Mouse (Mus musculus): ENCODE data around the gene Tada2a.

Tada2a gene

DNA sequence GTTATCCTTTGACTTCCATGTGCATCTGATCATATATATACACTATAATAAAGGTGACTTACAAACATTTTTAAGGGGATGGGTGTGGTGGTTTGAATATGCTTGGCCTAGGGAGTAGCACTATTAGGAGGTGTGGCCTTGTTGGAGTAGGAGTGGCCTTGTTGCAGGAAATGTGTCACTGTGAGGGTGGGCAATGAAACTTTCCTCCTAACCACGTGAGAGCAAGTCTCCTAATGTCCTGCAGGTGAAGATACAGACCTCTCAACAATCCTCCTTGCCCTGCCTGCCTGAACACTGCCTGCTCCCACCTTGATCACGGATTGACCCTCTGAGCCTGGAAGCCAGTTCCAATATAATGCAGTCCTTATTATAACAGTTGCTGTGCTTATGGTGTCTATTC lies 22.3 kb downstream of the Tada2a start:
- DNase-seq, result no peak

DNA sequence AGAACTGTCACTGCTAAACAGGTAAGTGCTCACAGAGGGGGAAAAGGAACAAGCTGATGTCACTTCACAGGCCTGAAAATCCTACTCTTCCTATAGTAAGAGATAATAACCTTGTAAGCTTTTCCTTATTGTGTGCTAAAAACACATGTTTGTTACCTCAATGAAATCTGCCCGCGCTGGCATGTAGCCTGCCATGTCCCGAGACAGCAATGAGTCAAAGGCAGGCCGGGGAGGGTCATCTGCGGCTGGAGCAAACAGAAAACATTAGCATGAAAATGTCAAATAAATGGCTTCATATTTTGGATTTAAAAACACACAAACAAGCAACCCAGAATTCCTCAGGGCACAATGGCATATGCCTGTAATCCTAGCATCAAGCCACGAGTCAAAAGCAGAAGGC lies 25.4 kb downstream of the Tada2a start:
- no peak for DNase-seq

DNA sequence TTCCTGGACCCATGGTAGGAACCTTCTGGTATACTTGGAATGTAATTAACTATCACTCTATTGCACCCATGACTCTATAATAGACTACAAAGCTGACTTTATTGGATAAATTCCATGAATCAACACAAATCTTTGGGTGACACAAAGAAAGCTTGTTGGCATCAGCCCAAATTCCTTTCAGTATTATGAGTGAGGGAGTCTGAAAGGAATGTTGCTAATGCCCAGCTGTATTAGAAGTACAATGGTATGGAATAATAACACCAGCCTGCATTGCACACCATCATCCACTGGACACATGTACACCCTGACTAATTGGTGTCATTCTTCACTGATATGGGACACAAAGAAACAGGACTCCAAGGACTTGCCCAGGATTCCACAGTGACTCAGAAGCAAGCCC lies 28.2 kb downstream of the Tada2a start:
- DNase-seq, result no peak

DNA sequence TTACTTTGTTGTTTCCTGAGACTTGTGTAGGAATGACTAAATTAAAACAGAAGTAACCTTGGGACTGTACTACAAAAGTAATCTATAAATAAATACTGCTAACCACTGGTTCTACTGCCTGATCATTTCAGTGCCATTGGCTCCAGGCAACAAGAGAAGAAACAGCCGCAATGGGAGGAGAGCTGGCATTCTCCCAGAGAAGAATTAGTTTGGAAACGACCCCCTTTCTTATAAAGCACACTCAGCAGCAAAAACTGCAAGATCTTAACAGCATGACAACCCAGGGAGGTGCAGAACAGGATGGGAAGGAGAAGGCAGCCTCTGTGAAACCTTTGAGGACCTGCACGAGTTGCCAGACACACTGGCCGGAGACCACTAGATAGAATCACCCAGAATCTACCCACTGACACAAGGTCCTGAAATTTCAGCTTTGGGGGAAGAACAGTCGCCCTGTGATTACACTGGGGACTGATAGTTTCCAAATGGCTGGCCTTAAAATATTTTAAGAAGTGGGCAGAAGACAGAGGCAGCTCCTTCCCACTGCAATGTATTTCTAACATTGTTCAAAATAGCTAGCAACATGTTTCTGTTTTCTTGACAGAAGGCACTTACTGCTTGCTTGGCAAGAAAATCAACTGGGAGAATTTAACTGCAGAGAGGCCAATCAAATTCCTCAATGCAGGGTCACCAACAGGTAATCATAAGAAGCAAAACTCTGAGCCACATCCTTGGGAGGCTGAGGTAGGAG lies 32.0 kb downstream of the Tada2a start:
- no peak for DNase-seq

DNA sequence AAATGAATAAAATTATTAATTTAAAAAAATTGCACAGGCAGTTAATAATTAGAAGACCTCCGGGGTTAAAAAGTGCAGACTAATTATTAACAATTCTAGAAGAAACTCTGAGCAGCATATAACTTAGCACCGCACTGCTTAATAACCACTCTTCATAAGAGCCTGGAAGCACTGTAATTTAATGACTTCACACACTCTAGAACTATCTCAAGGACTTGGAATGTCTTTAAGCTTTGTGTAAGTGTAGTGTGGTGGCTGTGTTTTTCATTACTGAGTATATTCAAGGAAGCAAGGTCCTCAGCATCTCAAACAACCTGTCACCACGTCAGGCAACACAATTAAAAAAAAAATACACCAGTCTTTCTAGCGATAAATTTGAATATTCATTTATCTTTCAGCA lies 34.3 kb downstream of the Tada2a start:
- DNase-seq, result no peak

DNA sequence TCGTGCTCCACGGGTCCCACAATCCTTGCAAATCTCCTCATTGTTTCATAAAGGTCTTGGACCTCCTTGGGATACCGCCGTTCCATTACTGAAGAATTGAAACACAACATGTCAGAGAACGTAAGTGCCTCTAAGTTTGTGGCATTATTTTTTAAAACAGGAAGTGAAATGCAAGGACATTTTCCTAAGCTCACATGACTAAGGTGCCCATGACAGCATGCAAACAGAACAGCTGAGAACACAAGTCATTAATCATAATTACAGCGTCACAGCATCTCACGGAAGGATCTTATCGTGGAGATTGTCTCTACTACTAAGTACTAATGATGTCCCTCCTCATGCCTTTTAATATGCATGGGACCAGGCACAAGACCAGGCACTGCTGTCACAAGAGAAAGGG lies 38.8 kb downstream of the Tada2a start:
- DNase-seq, result no peak

DNA sequence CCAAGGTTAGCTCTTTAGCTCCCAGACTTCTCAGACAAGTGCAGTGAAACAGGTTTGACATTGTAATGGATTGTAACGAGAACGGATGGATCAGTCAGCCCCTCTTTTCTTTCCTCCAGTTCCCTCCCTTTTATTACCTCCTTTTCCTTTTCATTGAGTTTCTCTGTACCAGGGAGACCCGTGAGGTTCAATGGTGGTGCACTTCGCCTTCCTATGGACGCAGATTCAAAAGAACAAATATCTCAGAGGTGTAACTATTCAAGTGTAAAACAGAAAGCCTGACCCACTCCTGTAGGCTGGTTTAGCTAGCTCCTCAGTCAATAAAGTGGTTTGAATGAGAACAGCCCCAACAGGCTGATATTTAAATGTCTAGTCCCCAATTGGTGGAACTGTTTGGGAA lies 47.5 kb downstream of the Tada2a start:
- DNase-seq, result no peak

DNA sequence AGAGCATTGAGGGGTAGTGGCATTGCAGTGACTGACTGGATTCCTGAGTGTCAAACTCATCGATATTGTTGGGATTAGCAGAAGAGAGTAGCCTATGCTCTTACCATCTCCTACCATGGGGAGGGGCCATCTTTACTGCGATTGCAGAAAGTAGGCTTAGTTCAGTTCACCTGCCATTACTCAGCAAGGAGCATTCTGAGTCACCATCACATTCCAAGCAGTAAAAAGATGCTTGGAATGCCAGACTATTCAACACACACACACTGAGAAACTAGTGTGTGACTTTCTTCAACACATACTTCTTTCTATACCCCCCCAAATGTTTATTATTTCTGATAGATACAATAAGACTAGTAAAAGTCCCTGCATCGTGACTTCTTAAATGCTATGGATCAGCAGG lies 49.1 kb downstream of the Tada2a start:
- DNase-seq, result no peak

DNA sequence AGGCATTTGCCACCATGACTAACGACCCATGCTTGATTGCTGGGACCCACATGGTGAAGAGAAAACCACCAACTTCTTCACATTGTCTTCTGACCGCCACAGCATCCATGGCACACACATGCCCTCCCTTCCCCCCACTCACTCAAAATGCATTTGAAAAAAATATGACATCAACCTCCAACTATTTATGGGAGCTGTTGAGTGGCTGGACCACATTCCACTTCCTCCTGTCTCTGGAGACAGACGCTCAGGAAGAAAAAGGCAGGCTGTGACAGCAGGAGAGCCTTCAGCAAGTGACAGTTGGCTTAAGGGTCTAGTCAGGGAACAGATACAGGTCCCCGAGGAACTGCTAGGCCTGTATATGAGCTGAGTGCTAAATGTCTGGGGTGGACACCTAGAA lies 49.5 kb downstream of the Tada2a start:
- no peak for DNase-seq

DNA sequence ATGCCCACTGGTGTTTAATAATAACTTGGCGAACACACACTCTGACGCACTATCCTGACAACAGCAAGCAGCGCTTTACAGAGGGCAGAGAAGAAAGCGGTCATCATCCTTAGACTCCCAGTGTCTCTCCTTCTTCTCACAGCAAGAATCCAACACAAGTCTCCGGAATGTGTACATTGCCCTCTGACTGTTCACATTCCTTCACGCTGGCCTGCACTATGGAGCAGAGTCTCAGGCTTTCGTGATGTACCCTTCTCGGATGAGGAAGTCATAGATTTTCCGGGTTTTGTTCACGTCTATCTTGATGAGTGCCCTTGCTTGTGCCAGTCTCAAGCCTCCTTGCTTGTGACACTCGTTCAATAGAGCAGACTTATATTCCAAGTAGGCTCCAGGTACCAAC lies 50.0 kb downstream of the Tada2a start:
- no peak for DNase-seq

DNA sequence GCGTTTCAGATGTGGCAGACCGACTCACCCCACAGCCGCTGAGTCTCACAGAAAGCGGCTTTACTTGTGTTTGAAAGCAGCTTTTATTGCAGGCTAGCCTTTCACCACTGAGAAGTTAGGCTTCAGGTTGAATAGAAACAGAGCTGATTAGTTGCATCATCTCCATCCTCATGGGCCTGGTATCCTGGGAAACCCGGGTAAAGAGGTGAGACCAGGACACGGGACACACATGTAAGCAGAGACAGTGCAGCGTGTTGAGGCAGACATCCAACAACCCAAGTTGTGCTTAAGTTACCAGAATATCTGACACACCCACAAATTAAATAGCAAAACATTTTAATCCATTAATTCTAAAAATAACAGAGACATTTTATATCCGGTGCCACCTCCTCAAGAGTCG lies 50.8 kb downstream of the Tada2a start:
- no peak for DNase-seq

DNA sequence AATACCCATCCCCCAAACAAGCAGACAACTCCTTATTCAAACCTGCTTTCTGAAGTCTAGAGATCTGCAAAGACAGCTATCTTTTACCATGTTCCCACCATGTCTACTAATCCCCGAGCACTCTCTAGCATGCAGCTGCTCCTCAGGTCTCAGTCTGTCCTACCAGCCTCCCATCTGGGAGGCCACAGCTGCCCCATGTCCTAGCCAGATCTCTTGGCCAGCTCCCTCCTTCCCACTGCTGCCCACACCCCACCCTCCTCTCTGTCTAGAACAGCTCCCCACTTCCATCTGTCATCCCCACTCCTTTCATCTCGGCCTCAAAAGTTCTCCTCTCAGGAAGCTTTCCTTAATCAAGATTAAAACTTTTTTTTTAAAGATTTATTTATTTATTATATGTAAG lies 52.4 kb downstream of the Tada2a start:
- DNase-seq, result peak in 1 of 2 experiments; percentile 36

DNA sequence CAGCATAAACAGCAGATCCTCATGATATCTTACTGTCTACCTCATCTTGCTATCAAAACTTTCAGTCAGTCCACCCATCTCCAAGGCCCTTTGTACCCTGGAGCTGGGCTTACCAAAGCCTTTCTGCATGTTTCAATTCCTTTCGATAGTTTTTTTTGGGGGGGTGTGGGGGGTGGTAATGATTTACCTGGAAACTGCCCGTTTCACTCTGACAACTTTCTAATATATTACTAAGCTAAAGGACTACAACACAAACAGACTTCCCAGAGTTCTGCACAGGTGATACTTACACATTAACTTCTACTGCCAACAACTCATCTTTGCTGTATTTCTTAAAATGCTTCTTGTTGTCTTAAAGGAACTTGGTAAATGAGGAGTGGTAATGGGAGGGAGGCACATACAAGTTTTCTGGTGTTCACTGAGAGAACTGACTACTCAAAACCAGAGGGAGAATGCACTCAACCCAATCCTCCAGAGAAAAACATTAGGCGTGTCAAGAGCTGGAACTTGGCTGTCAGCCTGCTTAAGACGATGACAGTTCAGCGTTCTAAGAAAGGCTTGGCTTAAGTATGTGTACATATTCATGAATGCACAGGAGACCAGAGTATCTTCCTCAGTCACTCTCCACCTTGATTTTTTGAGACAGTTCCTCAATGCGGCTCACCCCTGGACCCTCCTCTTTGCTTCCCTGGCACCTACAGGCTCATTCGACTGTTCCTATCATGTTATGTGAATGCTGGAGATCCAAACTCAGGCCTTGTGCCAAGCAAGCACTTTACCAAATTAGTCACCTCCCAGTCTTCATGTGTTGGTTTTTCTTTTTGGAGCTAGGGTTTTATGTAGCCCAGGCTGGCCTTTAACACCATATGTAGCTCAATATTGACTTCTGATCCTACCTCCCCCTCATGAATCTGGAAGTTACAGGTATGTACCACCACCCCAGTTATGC lies 55.3 kb downstream of the Tada2a start:
- DNase-seq, result no peak

DNA sequence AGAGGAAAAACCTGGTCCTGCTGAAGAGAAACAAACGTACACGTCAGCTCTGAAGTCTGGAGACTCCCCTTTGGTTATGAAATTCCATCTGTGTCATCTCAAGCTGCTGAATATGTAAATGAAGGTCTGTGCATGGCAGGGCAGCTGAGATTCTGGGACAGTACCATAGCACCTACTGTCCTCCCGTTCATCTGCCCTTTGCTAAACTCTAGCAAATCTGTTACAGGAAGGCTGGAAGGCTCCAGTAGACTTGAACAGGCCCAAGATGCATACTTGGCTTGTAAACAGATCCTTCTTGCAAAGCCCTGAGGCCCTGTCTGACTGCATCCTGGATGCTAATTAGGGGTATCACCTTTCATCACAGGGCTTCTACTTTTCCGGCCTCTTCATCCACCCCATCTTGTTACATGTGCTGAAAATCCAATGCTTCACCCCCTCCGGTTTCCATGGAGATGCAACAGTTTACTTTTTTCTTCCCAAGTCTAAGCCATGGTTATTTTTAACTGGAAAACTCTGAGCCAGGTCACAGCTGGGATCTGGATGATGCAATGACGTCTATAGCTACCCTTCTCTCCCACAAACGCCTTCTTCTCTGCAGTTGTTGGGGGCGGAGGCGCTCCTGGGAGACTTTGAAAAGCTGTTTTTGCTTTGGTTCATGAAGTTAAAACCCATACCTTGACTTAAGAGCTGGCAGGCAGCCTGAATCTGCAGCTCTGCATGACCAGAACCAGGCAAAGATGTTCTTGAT lies 56.3 kb downstream of the Tada2a start:
- no peak for DNase-seq

DNA sequence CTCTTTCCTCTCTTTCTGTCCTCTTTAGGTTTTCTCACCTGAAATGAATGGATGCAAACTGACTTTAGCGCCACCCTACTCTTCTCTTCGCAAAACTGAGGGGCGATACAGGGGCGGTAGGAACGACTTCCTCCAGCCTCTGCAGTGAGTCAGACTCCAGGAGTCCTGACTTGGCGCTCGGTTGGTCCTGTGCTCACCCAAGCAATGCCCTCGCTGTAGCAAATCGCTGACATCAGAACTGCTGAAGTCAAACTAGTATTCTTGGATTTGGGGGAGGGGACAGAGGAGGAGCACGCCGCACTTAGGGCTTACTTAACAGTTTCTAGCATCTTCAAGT lies 60.4 kb downstream of the Tada2a start, which contains the start of gene Dusp14:
Gene Dusp14 (minus strand): TSS at position 228 of the 337 bp plus-strand sequence.
- DNase-seq, result no peak

DNA sequence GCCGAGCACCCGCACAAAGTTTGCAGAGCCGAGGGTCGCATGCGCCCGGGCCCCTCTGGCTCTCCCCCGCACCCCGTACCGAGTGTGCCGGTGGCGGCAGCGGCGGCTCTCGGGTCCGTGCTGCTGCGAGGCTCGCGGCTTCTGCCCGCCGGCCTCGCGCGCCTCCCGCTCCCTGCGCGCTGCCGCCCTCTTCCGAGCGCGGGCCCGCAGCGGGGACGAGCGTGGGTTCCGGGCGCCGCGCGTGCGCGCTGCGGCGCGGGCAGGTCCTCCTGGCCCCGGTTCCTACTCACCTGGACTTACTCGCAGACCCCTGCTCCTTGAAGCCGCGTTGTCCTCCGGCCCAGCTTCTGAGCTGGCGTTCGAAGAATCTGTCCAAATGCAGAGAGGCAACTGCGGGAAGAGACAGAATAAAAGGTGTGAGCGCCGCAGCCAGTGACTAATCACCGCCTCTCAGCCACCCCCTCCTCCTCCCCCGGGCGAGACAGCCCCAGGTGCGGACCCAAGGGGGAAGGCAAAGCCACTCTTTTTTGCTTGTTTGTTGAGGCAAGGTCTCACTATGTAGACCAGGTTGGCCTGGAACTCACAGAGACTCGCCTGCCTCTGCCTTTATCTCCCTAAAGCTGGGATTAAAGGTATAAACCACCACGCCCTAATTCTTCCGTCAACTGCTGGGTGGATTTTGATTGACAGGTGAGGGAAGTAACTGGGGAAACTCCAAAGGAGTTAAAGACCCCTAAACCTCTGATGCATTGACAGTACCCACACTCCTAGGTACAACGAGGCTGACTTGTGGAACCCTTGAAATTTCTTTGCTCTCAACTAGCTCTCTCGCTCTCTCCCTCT lies 61.0 kb downstream of the Tada2a start:
- DNase-seq, result peak; percentile 78 to 88

DNA sequence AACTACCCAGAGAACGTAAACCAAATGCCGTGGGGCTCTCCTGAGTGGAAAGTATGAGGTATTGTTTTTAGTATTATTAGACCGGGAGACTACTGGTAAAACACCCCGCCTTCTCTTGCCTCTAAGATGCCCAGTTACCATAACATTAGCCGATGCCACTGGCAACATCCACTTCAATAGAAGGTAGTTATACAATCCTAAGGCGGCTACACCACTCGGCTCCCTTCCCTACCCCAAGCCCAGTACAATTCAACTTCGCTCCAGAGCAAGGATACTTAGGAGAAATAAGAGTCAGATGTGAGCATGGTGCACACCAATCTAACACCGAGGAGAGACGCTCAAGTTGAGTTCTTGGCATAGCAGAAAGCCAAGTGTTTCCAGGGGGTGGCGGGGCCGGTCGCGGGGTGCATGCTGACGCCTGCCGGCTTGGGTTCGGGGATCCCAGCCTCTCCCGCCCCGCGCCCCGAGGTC lies 61.6 kb downstream of the Tada2a start:
- DNase-seq, result no peak

DNA sequence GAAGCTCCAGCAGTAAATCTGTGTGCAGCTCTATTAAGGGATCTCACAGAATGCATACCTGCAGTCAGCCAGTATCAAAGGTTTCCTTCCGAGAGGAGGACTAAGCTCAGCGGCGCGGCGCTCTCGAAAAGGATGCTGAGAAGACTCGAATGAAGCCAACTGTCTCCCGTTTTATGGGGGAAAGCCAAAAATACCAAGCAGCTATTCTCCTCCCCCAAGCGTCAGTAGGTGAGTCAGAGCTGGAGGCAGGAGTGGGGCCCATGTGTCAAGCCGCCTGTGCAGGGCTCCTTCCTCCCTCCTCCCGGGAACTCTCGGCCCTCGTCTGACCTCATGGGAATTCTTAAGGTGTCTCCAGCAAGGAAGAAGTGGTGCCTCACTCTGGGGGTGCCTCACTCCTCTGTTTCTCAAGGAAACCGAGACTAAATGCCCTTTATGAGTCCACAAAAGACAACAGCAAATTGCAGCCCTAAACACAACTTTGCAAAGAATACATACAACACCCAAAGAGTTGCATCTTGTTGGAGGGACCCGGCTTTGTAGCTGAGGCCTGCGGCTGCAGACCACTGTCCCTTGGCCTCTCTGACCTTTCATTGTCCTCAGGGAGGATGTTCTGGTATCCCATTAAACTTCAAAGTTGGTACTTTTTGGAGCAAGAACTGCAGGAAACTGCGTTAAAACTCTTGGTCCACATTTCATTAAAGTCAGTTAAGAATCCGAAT lies 62.3 kb downstream of the Tada2a start:
- DNase-seq, result peak; percentile 74 to 81

DNA sequence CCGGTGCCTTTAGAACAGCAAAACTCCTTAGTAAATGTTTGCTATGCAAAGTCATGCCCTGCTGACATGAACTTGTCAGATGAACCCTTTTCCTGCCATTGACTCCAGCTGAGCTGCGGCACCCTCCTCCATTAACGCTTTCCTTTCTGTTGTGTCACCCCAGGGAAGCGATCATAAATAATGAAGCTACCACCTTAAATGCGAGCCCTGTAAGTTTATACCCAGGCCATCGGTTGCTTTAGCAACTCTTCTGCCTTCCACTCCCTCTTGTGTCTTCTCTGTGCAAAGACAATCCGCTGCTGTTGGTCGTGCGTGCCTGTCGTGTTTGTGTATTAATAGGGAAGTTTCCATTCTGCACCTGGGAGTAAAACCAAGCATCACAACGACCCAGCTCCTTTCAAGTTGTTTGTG lies 63.3 kb downstream of the Tada2a start:
- peak; percentile 60 to 62 for DNase-seq

DNA sequence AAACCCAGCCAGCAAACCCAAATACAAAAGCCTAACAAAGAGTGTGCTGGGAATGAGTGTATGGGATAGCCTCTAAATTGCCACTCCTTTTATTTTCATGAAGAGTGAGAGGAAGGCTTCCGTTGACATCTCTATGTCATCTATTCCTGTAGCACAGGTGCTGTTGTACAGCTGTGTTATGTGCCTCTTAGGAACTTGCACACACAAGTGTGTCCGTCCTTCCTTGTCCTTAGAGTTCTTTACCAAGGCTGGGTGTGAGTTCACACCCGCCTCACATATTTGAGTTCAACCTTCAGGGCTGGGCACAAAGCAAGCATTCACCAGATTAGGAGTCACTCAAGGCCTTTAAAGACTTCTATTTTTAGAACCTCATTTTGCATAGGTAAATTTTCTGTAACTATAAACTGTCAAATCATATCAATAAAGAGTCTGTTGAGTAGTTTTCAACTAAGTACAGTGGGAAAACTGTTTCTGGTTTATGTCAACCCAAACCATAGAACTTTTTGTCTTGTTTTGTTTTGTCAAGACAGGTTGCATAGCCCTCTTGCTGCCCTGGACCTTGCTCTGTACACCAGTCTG lies 65.7 kb downstream of the Tada2a start:
- no peak for DNase-seq

DNA sequence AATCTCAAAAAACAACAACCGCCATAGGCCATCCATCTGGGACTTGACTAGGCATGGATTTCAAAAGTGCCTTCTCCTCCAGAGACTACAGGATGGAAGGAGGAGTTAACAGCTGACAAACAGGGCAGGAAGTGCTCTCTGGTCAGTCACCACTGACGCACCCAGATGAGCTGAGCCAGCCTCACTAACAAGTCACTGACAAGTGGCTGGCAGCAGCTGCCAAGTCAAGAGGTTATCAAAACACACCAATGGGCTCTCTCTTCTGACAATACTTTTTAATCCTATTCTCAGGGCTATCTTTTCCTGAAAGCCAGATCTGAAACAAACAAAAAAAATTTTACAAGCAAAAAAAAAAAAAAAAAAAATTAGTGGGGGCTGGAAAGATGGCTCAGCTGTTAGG lies 66.6 kb downstream of the Tada2a start:
- DNase-seq, result no peak
